Mouse (Mus musculus): ENCODE measurements around the gene Olfm1. TPM values are rescaled to one million over a fixed set of nuclear protein-coding genes. Genes with fewer than 3 reads are reported as not detected.

Olfm1 gene
- polyA plus RNA-seq, 1 experiment from 2014 or later, result 32.5 TPM

DNA sequence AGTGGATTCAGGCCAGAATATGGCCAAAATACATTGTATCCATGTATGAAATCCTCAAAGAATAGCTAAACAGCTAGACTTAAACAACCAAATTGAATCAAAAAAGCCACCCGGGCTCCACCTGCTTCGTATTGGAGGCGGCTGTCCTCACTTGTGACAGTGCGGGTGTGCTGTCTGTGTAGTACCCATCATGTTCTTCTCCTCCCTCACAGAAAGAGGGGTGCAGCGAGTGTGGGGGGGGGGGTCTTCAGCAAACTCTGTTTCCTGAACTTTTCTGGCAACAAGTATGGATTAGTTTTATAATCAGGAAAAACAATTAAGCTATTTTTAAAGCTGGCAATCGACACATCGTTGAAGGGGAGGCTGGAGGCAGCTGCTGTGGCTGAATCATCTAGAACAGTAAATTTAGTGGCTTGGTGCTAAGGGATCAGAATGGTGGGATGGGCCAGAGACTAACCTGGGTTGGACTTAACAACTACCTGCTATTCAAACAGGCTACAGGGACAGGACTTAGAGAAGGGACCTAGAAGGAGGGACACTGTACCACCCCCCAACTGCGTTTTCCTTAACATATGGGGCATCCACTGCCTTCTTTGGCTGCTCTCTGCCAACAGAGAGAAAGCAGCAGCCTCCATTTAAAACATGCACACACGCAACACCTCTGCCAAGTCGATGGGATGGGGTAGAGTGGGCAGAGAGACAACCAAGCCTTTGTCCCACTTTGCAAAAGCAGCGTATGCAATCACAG is 79.6 kb downstream of the Olfm1 start:
- DNase-seq (ENCODE audit: low spot score), result no peak
- Histone ChIP-seq H3K36me3 (replicated peaks; ENCODE audit: control insufficient read depth, insufficient read depth, low read depth, low read length) (no peaks in the 10 kb centered on the region), H3K4me1 (ENCODE audit: control insufficient read depth, insufficient read depth, low read length) (no peaks in the 10 kb centered on the region), H3K4me3 (ENCODE audit: low read depth, low read length) (no peak overlapping the region), H3K27me3 (ENCODE audit: control insufficient read depth, insufficient read depth, low read length) (no peaks in the 10 kb centered on the region), H3K9ac (replicated peaks; ENCODE audit: low read length) (no peak overlapping the region), H3K27ac (replicated peaks; ENCODE audit: low read depth, low read length) (no peak overlapping the region), H3K4me2 (ENCODE audit: low read depth, low read length) (no peak overlapping the region), H3K9me3 (replicated peaks; ENCODE audit: control insufficient read depth, low read length) (no peaks in the 10 kb centered on the region)
- ATAC-seq (replicated peaks; ENCODE audit: insufficient number of reproducible peaks, low FRiP score, low TSS enrichment, low read depth), result no peak
- 82% methylated on average over 11 of the region's 11 CpGs for WGBS

DNA sequence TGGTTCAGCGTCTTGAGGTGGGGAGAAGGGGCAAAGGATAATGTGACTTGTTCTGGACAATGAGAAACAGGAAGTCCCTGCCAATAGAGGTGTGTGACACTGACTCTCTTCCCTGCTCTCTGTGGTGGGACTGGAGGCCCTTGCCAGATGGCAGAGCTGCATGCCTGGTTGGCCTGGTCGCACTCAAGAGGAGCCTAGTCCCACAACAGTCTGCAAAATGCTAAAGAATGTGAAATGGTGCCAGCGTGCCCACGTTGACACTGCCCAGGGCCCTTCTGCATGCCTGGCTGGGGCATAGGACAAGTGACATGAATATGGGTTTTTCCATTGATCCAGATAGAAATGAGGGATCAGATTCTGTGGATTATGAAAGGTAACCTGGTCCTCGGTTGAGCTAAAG is 81.2 kb downstream of the Olfm1 start:
- Histone ChIP-seq H3K4me3 (ENCODE audit: low read depth, low read length) (no peak overlapping the region), H3K4me2 (ENCODE audit: low read depth, low read length) (no peak overlapping the region), H3K27ac (replicated peaks; ENCODE audit: low read depth, low read length) (no peak overlapping the region), H3K27me3 (ENCODE audit: control insufficient read depth, insufficient read depth, low read length) (no peaks in the 10 kb centered on the region), H3K9ac (replicated peaks; ENCODE audit: low read length) (no peak overlapping the region), H3K4me1 (ENCODE audit: control insufficient read depth, insufficient read depth, low read length) (no peaks in the 10 kb centered on the region), H3K36me3 (replicated peaks; ENCODE audit: control insufficient read depth, insufficient read depth, low read depth, low read length) (no peaks in the 10 kb centered on the region), H3K9me3 (replicated peaks; ENCODE audit: control insufficient read depth, low read length) (no peaks in the 10 kb centered on the region)
- DNase-seq (ENCODE audit: low spot score), result no peak
- ATAC-seq (replicated peaks; ENCODE audit: insufficient number of reproducible peaks, low FRiP score, low TSS enrichment, low read depth), result no peak
- WGBS, result 80% methylated on average over 5 of the region's 5 CpGs

DNA sequence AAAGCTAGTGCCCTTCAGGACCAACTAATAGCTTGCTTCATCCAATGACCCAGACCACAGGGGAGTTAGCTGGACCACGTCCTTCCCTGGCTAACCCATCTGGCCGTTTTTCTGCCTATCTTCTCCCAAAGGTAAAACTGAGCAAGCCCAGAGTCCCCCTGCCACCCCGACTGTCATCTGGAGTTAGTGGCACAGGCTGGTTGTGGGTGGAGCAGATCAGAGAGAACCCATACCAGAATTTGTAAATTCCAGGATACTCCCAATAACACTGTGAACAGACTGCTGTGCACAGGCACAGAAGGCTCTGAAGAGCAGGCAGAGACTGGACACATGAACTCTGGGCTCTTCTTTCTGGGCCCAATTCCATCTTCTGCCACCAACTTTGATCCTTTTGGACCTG is 82.6 kb downstream of the Olfm1 start:
- H3K9ac ChIP-seq (replicated peaks; ENCODE audit: low read length), result no peak overlapping the region
- no peak for DNase-seq (ENCODE audit: low spot score)
- ATAC-seq (replicated peaks; ENCODE audit: insufficient number of reproducible peaks, low FRiP score, low TSS enrichment, low read depth), result no peak
- no peak overlapping the region for H3K27ac ChIP-seq (replicated peaks; ENCODE audit: low read depth, low read length)
- H3K4me1 ChIP-seq (ENCODE audit: control insufficient read depth, insufficient read depth, low read length), result no peaks in the 10 kb centered on the region
- H3K36me3 ChIP-seq (replicated peaks; ENCODE audit: control insufficient read depth, insufficient read depth, low read depth, low read length), result no peaks in the 10 kb centered on the region
- H3K27me3 ChIP-seq (ENCODE audit: control insufficient read depth, insufficient read depth, low read length), result no peaks in the 10 kb centered on the region
- H3K9me3 ChIP-seq (replicated peaks; ENCODE audit: control insufficient read depth, low read length), result no peaks in the 10 kb centered on the region
- H3K4me3 ChIP-seq (ENCODE audit: low read depth, low read length), result no peak overlapping the region
- H3K4me2 ChIP-seq (ENCODE audit: low read depth, low read length), result no peak overlapping the region
- 61% methylated on average over 3 of the region's 3 CpGs for WGBS

DNA sequence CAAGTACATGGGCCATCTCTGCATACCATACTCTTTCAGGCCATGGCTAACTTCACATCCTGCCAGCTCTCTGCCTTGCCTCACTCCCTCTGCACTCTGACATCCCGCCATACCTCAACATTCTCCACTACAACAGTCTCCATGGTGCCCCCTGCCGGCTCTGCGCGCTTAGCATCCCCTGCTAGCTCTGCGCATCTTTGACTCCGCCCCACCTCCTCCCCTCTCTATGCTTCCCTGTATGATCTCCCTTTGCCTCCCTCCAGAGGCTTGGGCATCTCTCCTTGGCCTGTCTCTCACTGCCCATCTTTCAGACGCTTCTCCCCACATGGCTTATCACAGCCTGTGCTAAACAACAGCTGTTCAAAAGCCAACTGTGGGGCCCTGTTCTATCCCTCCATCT is 85.4 kb downstream of the Olfm1 start:
- H3K4me3 ChIP-seq (ENCODE audit: low read depth, low read length), result no peak overlapping the region
- no peak overlapping the region for H3K27ac ChIP-seq (replicated peaks; ENCODE audit: low read depth, low read length)
- H3K9me3 ChIP-seq (replicated peaks; ENCODE audit: control insufficient read depth, low read length), result no peaks in the 10 kb centered on the region
- H3K36me3 ChIP-seq (replicated peaks; ENCODE audit: control insufficient read depth, insufficient read depth, low read depth, low read length), result no peaks in the 10 kb centered on the region
- 0 out of 2 replicates have a peak, but pooled peaks have one; percentile 17 for ATAC-seq (replicated peaks; ENCODE audit: insufficient number of reproducible peaks, low FRiP score, low TSS enrichment, low read depth)
- 5% methylated on average over 7 of the region's 7 CpGs for WGBS
- no peak overlapping the region for H3K9ac ChIP-seq (replicated peaks; ENCODE audit: low read length)
- no peak overlapping the region for H3K4me2 ChIP-seq (ENCODE audit: low read depth, low read length)
- H3K4me1 ChIP-seq (ENCODE audit: control insufficient read depth, insufficient read depth, low read length), result no peaks in the 10 kb centered on the region
- H3K27me3 ChIP-seq (ENCODE audit: control insufficient read depth, insufficient read depth, low read length), result no peaks in the 10 kb centered on the region
- peak; percentile 81 for DNase-seq (ENCODE audit: low spot score)

DNA sequence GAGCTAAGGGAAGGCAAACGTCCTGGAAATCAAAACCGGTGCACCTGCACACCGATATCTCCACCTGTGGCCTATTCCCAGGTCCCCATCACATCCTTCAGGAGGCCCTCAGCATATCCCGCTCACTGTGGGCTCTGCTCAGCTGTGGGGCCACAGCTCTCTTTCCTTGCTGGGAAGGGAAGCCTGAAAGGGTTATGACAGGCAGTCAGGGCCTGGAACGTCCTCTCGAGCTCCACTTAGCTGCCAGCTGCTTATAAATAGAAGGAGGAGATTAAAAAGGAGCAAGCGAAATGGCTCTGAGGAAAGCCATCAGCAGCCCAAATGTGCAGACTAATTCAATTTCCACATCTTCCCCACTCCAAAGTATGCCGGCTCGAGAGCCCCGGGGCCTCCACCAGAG is 86.1 kb downstream of the Olfm1 start:
- H3K27ac ChIP-seq (replicated peaks; ENCODE audit: low read depth, low read length), result no peak overlapping the region
- H3K36me3 ChIP-seq (replicated peaks; ENCODE audit: control insufficient read depth, insufficient read depth, low read depth, low read length), result no peaks in the 10 kb centered on the region
- DNase-seq (ENCODE audit: low spot score), result no peak
- WGBS, result 78% methylated on average over 10 of the region's 10 CpGs
- no peaks in the 10 kb centered on the region for H3K9me3 ChIP-seq (replicated peaks; ENCODE audit: control insufficient read depth, low read length)
- no peaks in the 10 kb centered on the region for H3K4me1 ChIP-seq (ENCODE audit: control insufficient read depth, insufficient read depth, low read length)
- H3K4me3 ChIP-seq (ENCODE audit: low read depth, low read length), result no peak overlapping the region
- no peak overlapping the region for H3K9ac ChIP-seq (replicated peaks; ENCODE audit: low read length)
- no peak for ATAC-seq (replicated peaks; ENCODE audit: insufficient number of reproducible peaks, low FRiP score, low TSS enrichment, low read depth)
- H3K4me2 ChIP-seq (ENCODE audit: low read depth, low read length), result no peak overlapping the region
- H3K27me3 ChIP-seq (ENCODE audit: control insufficient read depth, insufficient read depth, low read length), result no peaks in the 10 kb centered on the region

Other genes with a start within 250 kb of the Olfm1 start
- 0.52 TPM in 1 of 2 replicates, not detected in the other for gene Fcnb, start 108.1 kb upstream of the Olfm1 start, polyA plus RNA-seq (2014; fragmentation: Nextera tagmentation; extraction: Ambion mirVana)